Mouse (Mus musculus) T-helper 1 cell (primary cell): ENCODE data around the gene Wasl.

Experiments used
- in situ Hi-C: fragments of 300-600 bp; cut with MboI, MseI; formaldehyde crosslinking; loops from one replicate; pipeline ENCODE4 v1.15.1; 2025; ENCODE audit warnings: high pct_unique_total_duplicates

Wasl gene

GRCm38 (mm10) chr6:24647103-24647691, 17.6 kb downstream of the Wasl start:
- in situ Hi-C loops, result no loop called here

- in situ Hi-C loops, result no loop called here
These were observed 19.3 kb downstream of the Wasl start for GRCm38 (mm10) chr6:24645346-24646053.

DNA sequence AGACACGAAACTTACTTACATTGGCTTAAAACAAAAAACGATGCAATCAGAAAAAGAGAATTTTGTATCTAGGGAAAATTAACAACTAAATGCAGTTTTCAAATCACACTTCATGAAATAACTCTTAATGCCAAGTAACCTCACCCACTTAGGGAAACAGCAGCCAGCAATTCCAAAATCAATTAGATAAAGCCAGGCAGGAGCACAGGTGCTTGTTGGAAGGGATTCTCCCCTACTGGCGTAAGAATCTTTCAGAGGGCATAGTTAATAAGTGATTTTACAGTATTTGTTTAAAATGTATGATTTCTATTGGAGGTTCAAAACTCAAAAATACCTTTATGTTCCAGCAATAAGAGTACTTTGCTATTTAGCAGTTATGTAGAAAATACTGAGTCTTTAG, 21.8 kb downstream of the Wasl start:
- in situ Hi-C loops, result no loop called here

GRCm38 (mm10) chr6:24642161-24642560, 22.6 kb downstream of the Wasl start:
- in situ Hi-C loops, result no loop called here

GRCm38 (mm10) chr6:24641286-24641685, 23.5 kb downstream of the Wasl start:
- in situ Hi-C loops, result no loop called here

DNA sequence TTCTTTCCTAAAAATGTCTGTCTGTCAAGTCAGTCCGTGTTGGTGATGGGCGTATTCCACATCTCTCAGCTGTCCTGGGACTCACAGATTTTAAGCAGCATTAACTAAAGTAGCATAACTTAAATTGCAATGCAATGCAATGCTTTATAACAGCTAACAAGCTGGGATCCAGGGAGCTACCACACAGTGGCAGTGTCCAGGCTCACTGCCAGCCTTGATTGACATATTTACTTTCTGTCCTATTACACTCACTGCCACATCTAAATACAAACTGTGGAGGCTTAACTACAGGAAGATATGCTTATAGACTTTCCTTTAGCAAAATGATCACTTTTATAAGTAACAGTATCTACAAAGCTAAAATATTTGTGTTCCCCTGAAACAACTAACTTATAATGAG, 29.0 kb downstream of the Wasl start:
- in situ Hi-C loops, result no loop called here

GRCm38 (mm10) chr6:24634065-24634464, 30.7 kb downstream of the Wasl start:
- in situ Hi-C loops, result no loop called here

DNA sequence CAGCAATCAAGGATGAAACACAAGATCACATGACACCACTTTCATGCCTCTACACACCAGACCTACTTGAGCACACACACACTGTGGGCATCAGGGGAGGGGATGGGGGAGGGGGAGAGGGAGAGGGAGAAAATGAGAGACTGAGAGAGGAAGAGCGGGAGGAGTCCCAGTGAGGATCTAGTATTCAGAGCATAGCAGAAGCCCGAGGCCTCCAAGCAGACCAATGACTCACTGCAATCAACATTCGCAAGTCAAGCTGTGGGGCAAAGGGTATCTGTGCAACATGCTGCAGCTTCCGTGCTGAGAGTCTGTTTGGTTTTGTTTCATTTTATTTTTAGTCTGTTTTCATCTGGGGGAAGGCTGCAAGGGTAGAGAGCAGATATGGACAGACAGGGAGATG, 32.7 kb downstream of the Wasl start:
- in situ Hi-C loops, result no loop called here

DNA sequence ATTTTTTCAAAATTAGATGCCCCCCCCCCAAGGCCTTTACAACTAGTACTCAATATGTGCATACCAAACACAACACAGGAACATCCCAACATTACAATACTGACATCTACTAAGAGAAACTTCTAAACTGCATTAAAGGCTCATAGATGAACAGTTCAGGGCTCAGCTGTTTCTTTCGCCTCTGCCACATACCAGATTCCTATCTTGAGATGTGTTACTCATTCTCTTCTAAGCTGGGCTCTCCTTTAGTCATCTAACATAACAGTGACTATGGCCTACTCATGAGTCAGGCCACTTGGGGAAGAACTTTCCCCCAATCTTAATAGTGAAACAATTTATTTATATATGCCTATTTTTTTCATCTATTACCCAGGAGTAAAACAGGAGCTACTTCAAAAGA, 36.3 kb downstream of the Wasl start:
- in situ Hi-C loops, result no loop called here

DNA sequence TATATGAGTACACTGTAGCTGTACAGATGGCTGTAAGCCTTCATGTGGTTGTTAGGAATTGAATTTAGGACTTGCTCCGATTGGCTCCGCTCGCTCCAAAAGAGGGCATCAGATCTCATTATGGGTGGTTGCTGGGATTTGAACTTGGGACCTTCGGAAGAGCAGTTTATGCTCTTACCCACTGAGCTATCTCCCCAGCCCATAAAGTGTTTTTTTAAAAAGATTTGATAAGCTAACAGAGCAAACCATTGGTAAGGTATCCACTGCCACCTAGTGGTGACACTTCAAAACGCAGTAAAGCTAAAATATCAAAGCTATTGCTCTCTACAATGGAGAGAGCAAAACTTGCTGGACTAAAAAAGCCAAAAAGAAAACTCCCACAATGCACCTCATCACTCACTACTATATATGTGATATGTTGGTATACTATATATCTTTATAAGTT, 37.2 kb downstream of the Wasl start:
- in situ Hi-C loops, result no loop called here

DNA sequence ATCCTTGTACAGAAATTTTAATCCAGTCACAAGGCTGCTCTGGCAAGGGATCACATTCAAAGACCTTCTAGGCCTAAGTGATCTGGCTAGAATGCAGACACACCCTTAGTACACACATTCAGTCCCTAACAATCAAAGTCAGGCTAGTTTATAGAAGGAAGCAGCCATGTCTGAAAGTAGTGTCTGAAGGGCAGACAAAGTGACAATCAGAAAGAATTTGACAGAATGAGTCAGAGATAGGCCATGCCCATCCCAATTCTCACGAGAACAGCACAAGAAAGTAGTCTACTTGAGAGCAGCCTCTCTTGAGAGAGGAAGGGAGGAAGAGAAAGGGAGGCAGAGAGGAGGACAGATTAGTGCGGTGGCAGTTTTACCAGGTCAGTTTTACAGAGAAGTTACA, 42.7 kb downstream of the Wasl start:
- in situ Hi-C loops, result no loop called here

- in situ Hi-C loops, result no loop called here
These were observed 43.9 kb downstream of the Wasl start for GRCm38 (mm10) chr6:24620936-24621335.

- in situ Hi-C loops, result loop anchor here (5.0 kb wide), 1 partner anchor 77 kb away; no protein-coding TSS in a partner anchor
These were observed 45.3 kb downstream of the Wasl start for GRCm38 (mm10) chr6:24619285-24620045.

GRCm38 (mm10) chr6:24616746-24617145, 48.1 kb downstream of the Wasl start:
- in situ Hi-C loops, result loop anchor here (5.0 kb wide), 1 partner anchor 74 kb away; no protein-coding TSS in a partner anchor

GRCm38 (mm10) chr6:24613918-24614317, 50.9 kb downstream of the Wasl start:
- in situ Hi-C loops, result no loop called here

- in situ Hi-C loops, result no loop called here
These were observed 51.5 kb downstream of the Wasl start for GRCm38 (mm10) chr6:24613346-24613745.

GRCm38 (mm10) chr6:24612074-24612755, 52.6 kb downstream of the Wasl start:
- in situ Hi-C loops, result no loop called here

DNA sequence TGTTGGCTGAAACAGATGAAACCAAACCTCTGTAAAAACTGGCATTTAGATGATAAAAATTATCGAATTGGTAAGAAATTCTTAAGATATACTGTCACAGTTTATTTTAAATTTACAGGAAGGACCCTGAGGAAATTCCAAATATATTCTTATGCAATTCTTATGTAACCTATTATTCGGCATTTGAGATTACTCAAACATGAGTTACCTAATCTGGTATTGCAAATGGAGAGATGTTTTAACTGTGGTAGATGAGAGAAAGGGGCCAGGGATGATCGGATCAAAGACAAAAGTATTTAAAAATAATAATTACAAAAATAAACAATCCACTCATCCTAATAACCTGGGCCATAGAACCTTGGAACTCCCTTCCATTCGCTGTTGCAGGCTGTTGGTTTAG, 54.5 kb downstream of the Wasl start:
- in situ Hi-C loops, result no loop called here

DNA sequence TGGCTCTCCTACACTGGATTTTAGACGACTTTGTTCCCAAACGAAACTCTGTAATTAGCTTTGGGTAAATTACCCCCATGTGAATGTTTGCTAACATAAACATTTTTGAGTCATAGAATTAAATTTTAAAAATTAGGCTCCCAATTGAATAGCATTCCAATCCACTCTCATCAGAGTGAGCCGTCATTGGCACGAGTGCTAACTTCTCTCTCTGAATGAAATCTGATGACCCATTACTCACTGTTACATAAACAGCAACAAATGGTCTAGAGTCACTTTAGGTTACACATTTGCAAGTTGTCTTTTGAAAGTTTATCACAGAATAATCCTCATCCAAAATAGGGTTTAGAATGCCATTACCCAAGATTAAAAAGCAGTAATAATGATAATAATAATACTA, 55.3 kb downstream of the Wasl start:
- in situ Hi-C loops, result loop anchor here (10.0 kb wide), 1 partner anchor 1425 kb away; no protein-coding TSS in a partner anchor

- in situ Hi-C loops, result loop anchor here (10.0 kb wide), 1 partner anchor 1424 kb away; no protein-coding TSS in a partner anchor
These were observed 56.1 kb downstream of the Wasl start for GRCm38 (mm10) chr6:24608682-24609081.

DNA sequence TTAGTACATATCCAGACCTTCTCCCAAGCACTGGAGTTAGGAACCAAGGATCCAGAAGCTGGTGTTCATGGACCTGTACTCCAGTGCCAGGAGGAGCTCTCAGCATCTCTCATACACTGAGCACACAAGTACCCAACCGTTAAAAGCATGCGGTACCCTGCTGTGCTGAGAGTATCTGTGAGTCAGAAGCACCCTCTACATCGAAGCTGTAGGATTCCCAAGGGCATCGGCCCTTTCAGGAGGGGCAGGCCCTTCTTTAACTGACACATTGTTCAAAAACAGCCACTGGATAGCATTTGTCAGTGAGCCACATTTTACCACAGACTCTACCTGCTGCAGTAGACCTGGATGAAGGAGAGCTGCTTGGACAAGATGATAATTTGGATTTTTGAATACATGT, 56.7 kb downstream of the Wasl start:
- in situ Hi-C loops, result loop anchor here (10.0 kb wide), 1 partner anchor 1423 kb away; no protein-coding TSS in a partner anchor

- in situ Hi-C loops, result loop anchor here (10.0 kb wide), 1 partner anchor 1423 kb away; no protein-coding TSS in a partner anchor
These were observed 57.3 kb downstream of the Wasl start for GRCm38 (mm10) chr6:24607531-24607930.
